Mouse (Mus musculus) lung, embryonic 15.5 days (tissue): ENCODE results near the gene Sergef. TPM values are rescaled to one million over a fixed set of nuclear protein-coding genes. Genes with fewer than 3 reads are reported as not detected.
A peak's percentile ranks its signal among the peaks of the same experiment; 100 is the strongest.
"Not testable (repeated sequence)": the region's sequence is repeated elsewhere in the genome, so short reads cannot be mapped to it uniquely, and the experiment has no call there.

Source experiments
- ATAC-seq: fragments of 200-750 bp; cut with Nextera tagmentation; 2 replicates; pipeline ENCODE4 v1.8.0; 2017; ENCODE audit warnings: moderate number of reproducible peaks, borderline replicate concordance; ENCODE audit not compliant: low FRiP score, low TSS enrichment; ENCODE audit errors: extremely low read depth
- H3K27ac ChIP-seq: fragments of 300-500 bp; sonication (generic); 2 replicates; pipeline ENCODE4 v1.5.1; 2015; ENCODE audit warnings: moderate library complexity, mild to moderate bottlenecking, inconsistent platforms
- H3K27me3 ChIP-seq: fragments of 300-500 bp; sonication (generic); 2 replicates; pipeline ENCODE4 v1.6.1; 2015; ENCODE audit warnings: inconsistent platforms
- H3K36me3 ChIP-seq: fragments of 300-500 bp; sonication (generic); 2 replicates; pipeline ENCODE4 v1.6.1; 2015; ENCODE audit warnings: inconsistent platforms
- H3K4me1 ChIP-seq: fragments of 300-500 bp; sonication (generic); 2 replicates; pipeline ENCODE4 v1.6.1; 2015; ENCODE audit warnings: inconsistent platforms
- H3K4me2 ChIP-seq: fragments of 300-500 bp; sonication (generic); 2 replicates; pipeline ENCODE4 v1.6.1; 2015; ENCODE audit warnings: inconsistent platforms, mild to moderate bottlenecking, moderate library complexity
- H3K4me3 ChIP-seq: fragments of 300-500 bp; sonication (generic); 2 replicates; pipeline ENCODE4 v1.5.1; 2015; ENCODE audit warnings: mild to moderate bottlenecking, inconsistent platforms
- H3K9ac ChIP-seq: fragments of 300-500 bp; sonication (generic); 2 replicates; pipeline ENCODE4 v1.6.1; 2015; ENCODE audit warnings: inconsistent platforms
- H3K9me3 ChIP-seq: fragments of 300-500 bp; sonication (generic); 2 replicates; pipeline ENCODE4 v1.6.1; 2016; ENCODE audit warnings: inconsistent platforms
- WGBS: fragments of 180-500 bp; shearing (Covaris S2); methylation state at CpG from one replicate; pipeline ENCODE4 v1.1.7; 2015; 5-methylcytosine and 5-hydroxymethylcytosine counted together
- polyA plus RNA-seq: library from polyadenylated mRNA; unstranded; fragments of >200 nt; fragmentation: Nextera tagmentation; extraction: Ambion mirVana; gene quantifications from 2 replicates; pipeline ENCODE4 v1.2.1, GENCODE M21; 2015

Sergef gene
- 13.3 and 14.4 TPM in 2 replicates for polyA plus RNA-seq

GRCm38 (mm10) chr7:46639692-46640031 is at the start of gene Sergef:
Gene Sergef, minus strand, starts transcription at chr7:46639807.
- Histone ChIP-seq H3K36me3 (no peaks in the 10 kb centered on the region), H3K9me3 (no peaks in the 10 kb centered on the region), H3K27me3 (peaks cover 4% of the 10 kb centered on the region; the same call in 1 of the 2 replicates), H3K4me1 (peaks cover 18% of the 10 kb centered on the region), H3K4me2 (peak within 1 kb of the TSS; percentile 98), H3K4me3 (peak within 1 kb of the TSS; percentile 61), H3K9ac (peak within 1 kb of the TSS; percentile 79), H3K27ac (peak within 1 kb of the TSS; percentile 48; the same call in 1 of the 2 replicates)
- under 1% methylated on average over 30 of the region's 30 CpGs for WGBS
- ATAC-seq = peak; percentile 95

DNA sequence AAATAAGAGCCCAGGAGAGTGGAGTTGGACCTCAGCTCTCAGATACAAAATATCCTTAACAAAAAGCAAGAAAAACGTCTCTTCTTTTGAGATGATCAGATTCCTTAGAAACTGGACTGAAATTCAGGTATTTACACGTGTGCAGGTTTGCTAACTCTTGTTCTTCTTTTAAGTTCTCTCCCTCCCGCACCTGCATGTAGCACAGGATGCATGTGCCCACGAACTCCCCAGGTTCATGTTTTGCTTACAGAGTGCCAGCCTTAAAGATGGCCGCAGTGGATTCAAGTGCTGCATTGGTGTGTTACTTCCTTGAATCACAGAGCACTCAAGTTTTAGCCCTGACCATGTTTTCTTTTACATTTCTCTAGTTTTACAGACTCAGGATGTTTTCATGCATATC is 47.2 kb upstream of the Sergef start:
- H3K4me3 ChIP-seq = no peak overlapping the region
- WGBS = 82% methylated on average over 5 of the region's 5 CpGs
- peaks cover 29% of the 10 kb centered on the region for H3K36me3 ChIP-seq
- no peak for ATAC-seq
- no peak overlapping the region for H3K27ac ChIP-seq
- no peak overlapping the region for H3K9ac ChIP-seq
- H3K27me3 ChIP-seq = no peaks in the 10 kb centered on the region
- no peaks in the 10 kb centered on the region for H3K4me1 ChIP-seq
- no peaks in the 10 kb centered on the region for H3K9me3 ChIP-seq
- no peak overlapping the region for H3K4me2 ChIP-seq

DNA sequence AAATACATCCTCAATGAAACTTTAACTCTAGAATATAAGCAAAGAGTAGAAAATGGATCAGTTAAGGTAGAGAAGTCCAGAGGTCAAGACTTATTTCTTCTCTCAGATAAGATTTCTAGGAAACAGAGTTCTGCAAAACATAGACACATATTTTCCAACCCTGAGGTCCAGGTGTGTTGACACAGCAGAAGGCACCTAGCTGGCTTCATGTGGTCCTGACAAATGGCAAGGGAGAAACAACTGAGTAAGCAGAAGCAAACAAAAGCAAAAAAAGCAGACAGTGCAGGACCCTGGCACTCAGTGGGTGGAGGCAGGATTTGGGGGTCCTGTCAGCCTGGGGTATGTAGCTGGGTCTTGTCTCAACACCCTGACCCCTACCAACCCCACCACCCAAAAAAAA is 41.1 kb upstream of the Sergef start:
- H3K4me3 ChIP-seq = no peak overlapping the region
- no peak overlapping the region for H3K9ac ChIP-seq
- no peak for ATAC-seq
- H3K9me3 ChIP-seq = no peaks in the 10 kb centered on the region
- no peak overlapping the region for H3K27ac ChIP-seq
- no peaks in the 10 kb centered on the region for H3K27me3 ChIP-seq
- H3K4me2 ChIP-seq = no peak overlapping the region
- H3K4me1 ChIP-seq = no peaks in the 10 kb centered on the region
- H3K36me3 ChIP-seq = no peaks in the 10 kb centered on the region

- H3K27me3 ChIP-seq, H3K27ac ChIP-seq, H3K9ac ChIP-seq, H3K4me3 ChIP-seq, H3K9me3 ChIP-seq, H3K4me1 ChIP-seq, H3K36me3 ChIP-seq, H3K4me2 ChIP-seq, ATAC-seq: not testable (repeated sequence)
- 67% methylated on average over 7 of the region's 7 CpGs for WGBS
Observed at GRCm38 (mm10) chr7:46679044-46679443, 39.4 kb upstream of the Sergef start.

- Histone ChIP-seq H3K9ac (no peak overlapping the region), H3K36me3 (no peaks in the 10 kb centered on the region), H3K4me3 (no peak overlapping the region), H3K27me3 (no peaks in the 10 kb centered on the region), H3K4me1 (no peaks in the 10 kb centered on the region), H3K4me2 (no peak overlapping the region), H3K27ac (no peak overlapping the region), H3K9me3 (no peaks in the 10 kb centered on the region)
- WGBS = 86% methylated on average over 3 of the region's 3 CpGs
- no peak for ATAC-seq
Observed at GRCm38 (mm10) chr7:46678417-46678816, 38.8 kb upstream of the Sergef start.

DNA sequence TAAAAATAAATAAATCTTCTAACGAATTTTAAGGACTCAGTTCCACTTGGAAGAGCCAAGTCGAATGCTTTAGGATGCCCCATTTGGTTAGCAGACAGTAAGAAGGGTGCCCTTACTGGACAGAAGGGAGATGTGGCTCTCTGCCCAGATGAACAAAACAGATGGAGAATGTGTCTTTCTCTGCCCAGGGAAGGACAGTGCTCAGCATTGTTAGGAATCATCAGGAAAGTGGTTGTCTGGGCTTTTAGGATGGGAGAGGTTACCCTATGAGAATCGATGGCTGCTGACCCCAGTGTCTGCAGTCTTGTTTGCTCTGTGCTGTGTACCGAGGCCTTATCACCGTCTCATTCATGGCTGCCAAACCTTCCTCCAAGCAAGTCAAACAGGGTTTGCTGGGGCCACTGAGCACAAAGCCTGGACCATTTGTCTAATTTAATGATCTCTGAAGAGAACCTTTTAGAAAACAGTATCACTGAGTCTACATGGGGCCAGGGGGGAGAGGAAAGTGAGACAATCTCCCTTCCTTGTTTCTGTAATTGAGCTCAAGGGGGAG is 37.3 kb upstream of the Sergef start:
- no peak overlapping the region for H3K9ac ChIP-seq
- no peaks in the 10 kb centered on the region; the same call in 1 of the 2 replicates for H3K4me1 ChIP-seq
- H3K36me3 ChIP-seq = no peaks in the 10 kb centered on the region
- H3K4me2 ChIP-seq = no peak overlapping the region
- WGBS = 37% methylated on average over 5 of the region's 5 CpGs
- H3K4me3 ChIP-seq = no peak overlapping the region
- no peaks in the 10 kb centered on the region for H3K9me3 ChIP-seq
- ATAC-seq = no peak
- no peaks in the 10 kb centered on the region for H3K27me3 ChIP-seq
- no peak overlapping the region for H3K27ac ChIP-seq

- H3K36me3 ChIP-seq = no peaks in the 10 kb centered on the region
- no peaks in the 10 kb centered on the region for H3K9me3 ChIP-seq
- no peaks in the 10 kb centered on the region for H3K27me3 ChIP-seq
- H3K4me2 ChIP-seq = no peak overlapping the region
- no peak overlapping the region for H3K27ac ChIP-seq
- H3K9ac ChIP-seq = no peak overlapping the region
- no peaks in the 10 kb centered on the region; the same call in 1 of the 2 replicates for H3K4me1 ChIP-seq
- H3K4me3 ChIP-seq = no peak overlapping the region
- no peak for ATAC-seq
- WGBS = 74% methylated on average over 8 of the region's 8 CpGs
Observed at GRCm38 (mm10) chr7:46675886-46676285, 36.3 kb upstream of the Sergef start.

DNA sequence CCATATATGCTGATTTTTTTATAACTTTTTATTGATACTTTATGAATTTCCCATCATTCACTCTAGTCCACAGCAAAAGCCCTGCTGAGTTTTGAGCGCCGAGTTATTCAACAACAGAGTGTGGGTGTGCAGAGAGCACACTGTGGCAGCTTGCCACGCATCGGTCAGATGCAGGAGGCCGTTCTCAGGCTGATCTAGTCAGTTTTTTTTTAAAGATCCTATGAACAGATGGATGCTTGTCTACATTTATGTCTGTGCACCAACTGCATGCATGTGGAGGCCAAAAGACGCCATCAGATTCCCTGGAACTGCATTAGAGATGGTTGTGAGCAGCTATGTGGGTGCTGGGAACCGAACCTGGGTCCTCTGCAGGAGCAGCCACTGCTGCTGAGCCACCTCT is 35.5 kb upstream of the Sergef start:
- no peak overlapping the region for H3K4me3 ChIP-seq
- no peaks in the 10 kb centered on the region for H3K9me3 ChIP-seq
- no peak overlapping the region for H3K9ac ChIP-seq
- no peak for ATAC-seq
- no peak overlapping the region for H3K27ac ChIP-seq
- no peaks in the 10 kb centered on the region for H3K36me3 ChIP-seq
- H3K4me1 ChIP-seq = no peaks in the 10 kb centered on the region; the same call in 1 of the 2 replicates
- WGBS = 90% methylated on average over 7 of the region's 7 CpGs
- H3K4me2 ChIP-seq = no peak overlapping the region
- H3K27me3 ChIP-seq = no peaks in the 10 kb centered on the region

- H3K4me1 ChIP-seq = peaks cover 4% of the 10 kb centered on the region; the same call in 1 of the 2 replicates
- no peaks in the 10 kb centered on the region for H3K36me3 ChIP-seq
- 13% methylated on average over 9 of the region's 10 CpGs for WGBS
- H3K27ac ChIP-seq = no peak within 1 kb of the TSS
- no peak for ATAC-seq
- H3K4me3 ChIP-seq = no peak within 1 kb of the TSS
- H3K9me3 ChIP-seq = no peaks in the 10 kb centered on the region
- H3K4me2 ChIP-seq = no peak within 1 kb of the TSS
- H3K27me3 ChIP-seq = peaks cover 19% of the 10 kb centered on the region
- no peak within 1 kb of the TSS for H3K9ac ChIP-seq
Observed at GRCm38 (mm10) chr7:46672160-46672672, 32.6 kb upstream of the Sergef start, which contains the start of gene Tph1. Gene Tph1, minus strand, starts transcription at chr7:46672537.

GRCm38 (mm10) chr7:46667256-46667655 is 27.6 kb upstream of the Sergef start:
- Histone ChIP-seq H3K4me2 (peak overlapping the region; percentile 25; the same call in 1 of the 2 replicates), H3K9ac (no peak overlapping the region), H3K27ac (no peak overlapping the region), H3K27me3 (peaks cover 27% of the 10 kb centered on the region), H3K36me3 (no peaks in the 10 kb centered on the region), H3K4me1 (peaks cover 7% of the 10 kb centered on the region; the same call in 1 of the 2 replicates), H3K9me3 (no peaks in the 10 kb centered on the region), H3K4me3 (no peak overlapping the region)
- ATAC-seq = no peak; the same call in 1 of the 2 replicates
- 2% methylated on average over 21 of the region's 21 CpGs for WGBS

DNA sequence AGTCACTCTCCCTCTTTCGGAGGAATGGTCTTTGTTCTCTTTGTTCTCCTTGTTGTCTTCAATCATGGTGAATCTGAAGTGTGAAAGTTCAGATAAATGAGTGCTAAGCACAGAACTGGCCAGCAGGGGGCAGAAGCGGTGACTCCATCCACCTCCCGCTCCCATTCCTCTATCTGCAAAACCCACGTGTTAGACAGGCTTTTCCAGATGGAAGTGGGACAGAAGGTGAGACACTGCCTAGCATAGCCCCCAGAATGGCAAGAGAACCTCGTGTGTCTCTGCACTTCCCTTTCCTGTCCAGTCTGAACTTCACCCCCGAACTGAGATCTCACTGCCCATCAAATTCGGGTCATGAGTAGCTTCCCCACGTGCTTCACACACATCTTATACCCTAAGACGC is 25.6 kb upstream of the Sergef start:
- no peak overlapping the region for H3K9ac ChIP-seq
- H3K36me3 ChIP-seq = no peaks in the 10 kb centered on the region
- no peaks in the 10 kb centered on the region for H3K9me3 ChIP-seq
- no peak for ATAC-seq
- no peak overlapping the region for H3K4me2 ChIP-seq
- no peak overlapping the region for H3K4me3 ChIP-seq
- H3K4me1 ChIP-seq = peaks cover 7% of the 10 kb centered on the region; the same call in 1 of the 2 replicates
- peaks cover 34% of the 10 kb centered on the region for H3K27me3 ChIP-seq
- WGBS = 34% methylated on average over 9 of the region's 9 CpGs
- H3K27ac ChIP-seq = no peak overlapping the region

- Histone ChIP-seq H3K4me2 (no peak overlapping the region), H3K27ac (no peak overlapping the region), H3K4me3 (no peak overlapping the region), H3K27me3 (peaks cover 10% of the 10 kb centered on the region; the same call in 1 of the 2 replicates), H3K9me3 (no peaks in the 10 kb centered on the region), H3K36me3 (no peaks in the 10 kb centered on the region), H3K4me1 (no peaks in the 10 kb centered on the region), H3K9ac (no peak overlapping the region)
- no peak for ATAC-seq
- 50% methylated on average over 18 of the region's 18 CpGs for WGBS
Observed at GRCm38 (mm10) chr7:46661591-46662090, 22.0 kb upstream of the Sergef start.
